Mouse (Mus musculus): ENCODE measurements around the gene Gzmb. TPM values are rescaled to one million over a fixed set of nuclear protein-coding genes. Genes with fewer than 3 reads are reported as not detected.

The Gzmb gene
- total RNA-seq, 2 experiments from 2014 or later = 1.8 to 2.1 TPM

Other genes starting within 250 kb of the Gzmb start
- gene Mcpt1, start 244.3 kb downstream of the Gzmb start, total RNA-seq (2015) = not detected in 2 replicates
- not detected in 2 replicates for gene Mcpt1, start 244.3 kb downstream of the Gzmb start, total RNA-seq (2017)
- gene Mcpt9, start 231.8 kb downstream of the Gzmb start, total RNA-seq (2015) = not detected in 2 replicates
- not detected in 2 replicates for gene Mcpt9, start 231.8 kb downstream of the Gzmb start, total RNA-seq (2017)
- gene Mcpt2, start 220.2 kb downstream of the Gzmb start, total RNA-seq (2015) = not detected in 2 replicates
- gene Mcpt2, start 220.2 kb downstream of the Gzmb start, total RNA-seq (2017) = not detected in 2 replicates
- not detected in 2 replicates for gene Mcpt4, start 199.9 kb downstream of the Gzmb start, total RNA-seq (2015)
- not detected in 2 replicates for gene Mcpt4, start 199.9 kb downstream of the Gzmb start, total RNA-seq (2017)
- 641 and 651 TPM in 2 replicates for gene Mcpt8, start 177.0 kb downstream of the Gzmb start, total RNA-seq (2015)
- 298 and 314 TPM in 2 replicates for gene Mcpt8, start 177.0 kb downstream of the Gzmb start, total RNA-seq (2017)
- 302 and 309 TPM in 2 replicates for gene Ctsg, start 159.7 kb downstream of the Gzmb start, total RNA-seq (2015)
- gene Ctsg, start 159.7 kb downstream of the Gzmb start, total RNA-seq (2017) = 280 and 285 TPM in 2 replicates
- not detected in 2 replicates for gene Gzme, start 141.6 kb downstream of the Gzmb start, total RNA-seq (2015)
- not detected in 2 replicates for gene Gzme, start 141.6 kb downstream of the Gzmb start, total RNA-seq (2017)
- not detected in 2 replicates for gene Gzmd, start 129.7 kb downstream of the Gzmb start, total RNA-seq (2015)
- gene Gzmd, start 129.7 kb downstream of the Gzmb start, total RNA-seq (2017) = not detected in 2 replicates
- gene Gzmg, start 102.7 kb downstream of the Gzmb start, total RNA-seq (2015) = not detected in 2 replicates
- not detected in 2 replicates for gene Gzmg, start 102.7 kb downstream of the Gzmb start, total RNA-seq (2017)
- gene Gzmn, start 87.7 kb downstream of the Gzmb start, total RNA-seq (2015) = not detected in 2 replicates
- not detected in 2 replicates for gene Gzmn, start 87.7 kb downstream of the Gzmb start, total RNA-seq (2017)
- gene Gzmf, start 50.8 kb downstream of the Gzmb start, total RNA-seq (2015) = not detected in 2 replicates
- not detected in 2 replicates for gene Gzmf, start 50.8 kb downstream of the Gzmb start, total RNA-seq (2017)
- 0.16 TPM in 1 of 2 replicates, not detected in the other for gene Gzmc, start 27.6 kb downstream of the Gzmb start, total RNA-seq (2015)
- not detected in 2 replicates for gene Gzmc, start 27.6 kb downstream of the Gzmb start, total RNA-seq (2017)
- gene Atp12a, start 102.8 kb upstream of the Gzmb start, total RNA-seq (2015) = not detected in 2 replicates
- gene Atp12a, start 102.8 kb upstream of the Gzmb start, total RNA-seq (2017) = not detected in 2 replicates
- gene Rnf17, start 140.3 kb upstream of the Gzmb start, total RNA-seq (2015) = 0.65 and 1.1 TPM in 2 replicates
- 0.65 and 1.5 TPM in 2 replicates for gene Rnf17, start 140.3 kb upstream of the Gzmb start, total RNA-seq (2017)

All from megakaryocyte, adult 5-6 weeks (primary cell).